Mouse (Mus musculus) bone marrow, adult 2 months (tissue): Measurements from ENCODE around the gene Slc16a11. TPM values are rescaled to one million over a fixed set of nuclear protein-coding genes. Genes with fewer than 3 reads are reported as not detected.

Experiments used
- H3K27ac ChIP-seq: fragments of 200-500 bp; 2 replicates; pipeline ENCODE4 v1.5.1; 2012; ENCODE audit warnings: low read depth, mild to moderate bottlenecking, control low read depth, inconsistent platforms, low read length; ENCODE audit not compliant: control insufficient read depth, poor library complexity, insufficient read depth
- H3K4me1 ChIP-seq: fragments of 200-500 bp; 2 replicates; pipeline ENCODE4 v1.6.1; 2011; ENCODE audit warnings: low read length; ENCODE audit not compliant: control insufficient read depth, insufficient read depth
- H3K4me3 ChIP-seq: fragments of 200-500 bp; replicated peaks from 2 replicates; pipeline ENCODE3; 2011; ENCODE audit warnings: mild to moderate bottlenecking, low read depth, low read length, control low read depth; ENCODE audit not compliant: control insufficient read depth
- CTCF ChIP-seq: fragments of 200-500 bp; IDR thresholded peaks from 2 replicates; pipeline ENCODE4 v1.5.1; 2011; ENCODE audit warnings: low read length, control low read depth; ENCODE audit not compliant: control insufficient read depth, insufficient read depth
- POLR2A ChIP-seq: fragments of 200-500 bp; IDR thresholded peaks from 2 replicates; pipeline ENCODE4 v1.6.1; 2011; ENCODE audit warnings: low read depth, mild to moderate bottlenecking, control low read depth, low read length, borderline replicate concordance; ENCODE audit not compliant: control insufficient read depth
- WGBS: fragments of 180-500 bp; shearing (Covaris S2); methylation state at CpG from one replicate; pipeline ENCODE4 v1.1.7; 2018; 5-methylcytosine and 5-hydroxymethylcytosine counted together
- polyA plus RNA-seq: library from polyadenylated mRNA; stranded (reverse); fragments of >200 nt; gene quantifications from 2 replicates; pipeline ENCODE4 v1.2.4, GENCODE M21; 2011; ENCODE audit warnings: low replicate concordance; ENCODE audit not compliant: missing spikeins, insufficient read depth, insufficient read length

Gene Slc16a11
- polyA plus RNA-seq, 1 experiment = 1.9 TPM

DNA sequence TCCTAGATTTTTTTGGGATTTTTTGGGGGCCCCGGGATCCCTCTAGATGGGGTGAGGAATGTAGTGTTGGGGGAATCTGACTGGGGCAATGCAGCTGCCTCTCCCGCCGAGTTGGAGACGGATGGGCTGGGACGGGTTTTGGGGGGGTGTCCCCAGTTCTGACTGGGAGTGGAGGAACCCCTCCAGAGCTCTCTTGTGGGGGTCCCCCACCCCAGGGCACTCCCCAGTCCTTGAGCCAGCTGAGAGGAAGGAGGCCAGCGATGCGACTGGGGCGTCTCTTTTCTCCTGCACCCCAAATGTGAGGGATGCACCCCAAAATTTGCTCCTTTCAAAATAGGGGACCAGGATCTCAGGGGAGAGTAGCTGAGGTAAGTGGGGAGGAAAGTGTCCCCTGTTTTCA is 20.5 kb downstream of the Slc16a11 start:
- TF ChIP-seq POLR2A = no peak
- no peak for TF ChIP-seq CTCF
- 70% methylated on average over 8 of the region's 8 CpGs for WGBS
- H3K27ac ChIP-seq = no peak overlapping the region
- H3K4me3 ChIP-seq = no peak overlapping the region
- peaks cover 3% of the 10 kb centered on the region; the same call in 1 of the 2 replicates for H3K4me1 ChIP-seq

DNA sequence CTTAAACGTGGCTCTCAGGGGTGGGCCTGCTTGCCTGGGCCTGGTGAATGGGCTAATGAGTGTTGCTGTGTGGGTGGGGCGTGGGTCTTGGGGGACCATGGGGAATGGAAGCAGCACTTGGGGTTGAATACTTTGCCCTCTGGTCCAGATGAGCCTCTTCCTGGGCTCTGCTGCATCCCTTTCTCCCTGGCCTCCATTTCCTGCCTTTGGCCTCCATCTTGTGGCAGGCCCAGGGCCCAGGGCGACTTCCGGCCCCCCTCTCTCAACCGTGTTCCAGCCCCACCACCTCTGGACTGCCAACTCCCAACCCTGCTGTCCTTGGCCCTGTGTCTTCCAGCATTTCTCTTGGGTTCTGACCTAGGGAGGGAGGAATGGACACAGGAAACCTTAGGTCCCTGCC is 21.5 kb downstream of the Slc16a11 start:
- Histone ChIP-seq H3K27ac (no peak overlapping the region), H3K4me3 (no peak overlapping the region), H3K4me1 (peaks cover 3% of the 10 kb centered on the region; the same call in 1 of the 2 replicates)
- no peak for TF ChIP-seq CTCF
- WGBS = 86% methylated on average over 5 of the region's 5 CpGs

DNA sequence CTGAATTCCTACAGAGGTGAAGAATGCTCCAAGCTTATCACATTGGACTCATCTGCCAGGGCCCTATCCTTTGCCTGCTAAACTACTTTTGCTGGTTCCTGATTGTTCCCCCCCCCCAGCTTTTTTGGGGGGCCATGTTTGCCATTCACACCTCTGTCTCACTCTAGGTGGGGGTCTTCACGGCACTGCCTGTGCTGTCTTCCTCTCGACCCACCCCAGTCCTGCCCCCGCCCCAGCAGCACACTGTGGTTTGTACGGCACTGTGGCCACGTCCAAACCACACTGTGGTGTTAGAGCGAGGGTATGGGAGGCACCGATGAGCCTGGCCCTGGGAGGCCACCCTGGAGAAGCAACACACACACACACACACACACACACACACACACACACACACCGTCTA is 21.9 kb downstream of the Slc16a11 start:
- Histone ChIP-seq H3K27ac (no peak overlapping the region), H3K4me1 (peaks cover 3% of the 10 kb centered on the region; the same call in 1 of the 2 replicates), H3K4me3 (no peak overlapping the region)
- 32% methylated on average over 8 of the region's 8 CpGs for WGBS
- no peak for TF ChIP-seq CTCF
- TF ChIP-seq POLR2A = no peak

DNA sequence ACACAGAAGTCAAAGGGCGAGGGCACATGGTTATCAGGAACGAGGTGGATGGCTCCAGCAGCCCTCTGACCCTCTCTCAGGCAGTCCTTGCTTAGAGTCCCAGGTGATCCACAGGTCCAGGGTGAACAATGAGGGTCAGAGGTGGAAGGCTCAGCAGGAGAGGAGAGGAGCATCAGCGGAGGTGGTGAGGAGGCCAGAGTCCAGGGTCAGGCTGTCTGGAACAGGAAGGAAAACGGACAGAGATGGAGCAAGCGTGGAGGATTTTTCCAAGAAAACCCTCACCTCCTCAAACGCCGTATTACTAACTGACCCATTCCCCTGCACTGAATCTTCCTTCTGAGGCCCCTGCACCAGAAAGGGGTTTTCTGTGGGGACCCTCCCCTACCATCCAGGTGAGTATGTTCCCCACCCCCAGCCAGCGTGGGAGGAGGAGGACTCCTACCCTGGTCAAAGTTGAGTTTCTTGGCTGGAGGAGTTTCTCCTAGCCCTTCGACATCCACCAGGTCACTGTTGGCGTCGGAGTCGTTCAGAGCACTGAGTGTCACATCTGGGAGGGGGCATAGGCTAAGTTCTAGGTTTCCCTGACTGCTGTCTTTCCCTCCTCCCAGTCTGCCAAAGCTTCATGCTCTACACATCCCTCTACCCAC is 22.8 kb downstream of the Slc16a11 start:
- Histone ChIP-seq H3K27ac (no peak overlapping the region), H3K4me1 (peaks cover 3% of the 10 kb centered on the region; the same call in 1 of the 2 replicates), H3K4me3 (no peak overlapping the region)
- 86% methylated on average over 12 of the region's 12 CpGs for WGBS
- TF ChIP-seq POLR2A (no peak), CTCF (no peak)

DNA sequence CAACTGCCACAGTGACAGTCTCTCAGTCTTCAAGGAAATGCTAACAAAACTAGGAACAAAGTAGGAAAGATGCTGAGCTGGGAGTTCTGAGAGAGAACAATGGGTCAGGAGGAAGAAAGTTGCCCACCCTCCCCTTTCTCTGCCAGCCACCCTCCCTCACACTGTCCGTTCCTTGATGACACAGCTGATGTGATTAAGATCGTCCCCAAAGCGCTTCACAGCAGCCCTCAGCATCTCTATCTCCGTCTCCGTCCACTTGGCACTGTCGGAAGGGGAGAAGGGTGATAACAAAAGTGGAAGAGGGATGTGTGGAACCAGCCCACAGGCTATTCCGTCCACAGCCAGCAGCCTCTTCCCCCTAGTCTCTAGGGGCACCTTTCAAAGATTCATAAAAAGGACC is 24.2 kb downstream of the Slc16a11 start:
- TF ChIP-seq CTCF = no peak
- TF ChIP-seq POLR2A = no peak
- Histone ChIP-seq H3K4me3 (peak overlapping the region; percentile 55), H3K27ac (peak overlapping the region; percentile 7; the same call in 1 of the 2 replicates), H3K4me1 (peaks cover 3% of the 10 kb centered on the region; the same call in 1 of the 2 replicates)
- WGBS = 47% methylated on average over 7 of the region's 7 CpGs

DNA sequence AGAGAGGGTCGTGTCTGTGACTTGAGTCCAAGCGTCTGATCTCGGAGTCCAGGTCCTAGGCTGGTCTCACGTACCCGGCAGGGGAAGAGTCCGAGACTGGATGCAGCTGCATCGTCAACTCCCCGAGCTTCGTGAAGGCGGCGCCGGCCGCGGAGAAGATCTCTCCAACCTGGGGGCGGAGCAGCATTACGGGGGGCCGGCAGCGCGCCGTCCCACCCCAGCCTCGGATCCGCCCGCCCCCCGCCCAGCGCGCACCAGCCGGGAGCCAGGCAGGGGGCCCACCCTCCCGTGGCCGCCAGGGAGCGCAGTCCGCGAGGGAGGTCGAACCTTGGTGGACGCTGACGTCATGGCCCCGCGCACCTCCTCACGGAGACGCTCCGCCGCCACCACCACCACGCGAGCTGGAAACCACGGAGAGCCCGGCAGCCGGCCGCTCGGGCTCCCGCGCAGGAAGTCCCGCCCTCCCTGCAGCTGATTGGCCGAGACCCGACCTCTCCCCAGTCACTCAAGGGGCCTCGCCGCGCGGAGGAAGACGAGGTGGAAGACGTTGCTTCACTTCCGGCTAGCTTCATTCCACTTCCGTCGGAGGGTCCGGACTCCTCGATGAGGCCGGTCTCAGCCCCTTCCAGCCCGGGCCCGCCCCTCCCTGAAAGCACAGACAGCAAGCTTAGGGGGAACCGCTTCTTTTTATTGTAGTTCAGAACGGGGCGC is 25.1 kb downstream of the Slc16a11 start, which contains the start of gene 0610010K14Rik:
TSS of gene 0610010K14Rik (minus strand) at position 458 of the 711 bp plus-strand sequence.
- Histone ChIP-seq H3K27ac (peak within 1 kb of the TSS; percentile 96), H3K4me1 (peaks cover 3% of the 10 kb centered on the region; the same call in 1 of the 2 replicates), H3K4me3 (peak within 1 kb of the TSS; percentile 89)
- under 1% methylated on average over 69 of the region's 70 CpGs for WGBS
- TF ChIP-seq POLR2A (peak; percentile 91), CTCF (peak; percentile 66; the same call in 1 of the 2 replicates)

DNA sequence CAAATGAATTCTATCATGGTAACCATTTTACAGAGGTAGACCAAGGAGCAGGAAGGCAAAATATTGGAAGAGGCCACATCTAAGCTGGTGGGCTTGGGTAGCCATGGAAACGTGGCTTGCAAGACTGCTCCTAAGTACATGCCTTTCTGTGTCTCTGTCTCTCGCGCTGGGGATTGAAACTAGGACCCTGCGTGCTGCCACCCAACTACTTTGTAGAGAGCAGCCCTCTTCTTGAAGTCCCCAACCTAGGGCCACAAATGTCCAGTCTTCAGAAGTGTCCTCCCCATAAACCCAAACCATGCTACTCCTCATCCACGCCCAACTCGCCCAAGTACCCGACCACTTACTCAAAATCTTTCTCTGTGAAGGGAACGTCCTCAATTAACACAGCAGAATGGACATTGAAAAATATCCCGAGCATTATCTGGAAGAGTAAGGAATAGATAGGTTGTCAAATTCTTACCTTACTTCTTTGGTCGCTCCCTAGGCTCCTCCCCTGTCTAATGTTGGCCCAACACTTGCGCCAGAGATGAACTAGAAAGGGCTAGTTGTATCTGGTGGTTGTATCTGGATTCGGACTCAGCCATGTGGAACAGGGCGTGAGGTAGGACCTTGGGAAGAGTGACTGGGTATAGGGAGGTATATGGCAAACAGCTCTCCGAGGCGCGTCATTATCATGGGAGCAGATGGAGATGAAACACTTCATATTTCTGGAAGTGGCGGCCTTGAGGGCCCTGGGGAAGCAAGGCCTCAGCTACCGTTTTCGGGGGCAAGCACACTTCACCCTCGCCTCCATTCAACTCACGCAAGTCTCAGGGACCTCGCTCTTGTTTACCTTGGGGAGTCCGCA is 26.3 kb downstream of the Slc16a11 start:
- WGBS = 13% methylated on average over 23 of the region's 23 CpGs
- peaks cover 3% of the 10 kb centered on the region; the same call in 1 of the 2 replicates for H3K4me1 ChIP-seq

DNA sequence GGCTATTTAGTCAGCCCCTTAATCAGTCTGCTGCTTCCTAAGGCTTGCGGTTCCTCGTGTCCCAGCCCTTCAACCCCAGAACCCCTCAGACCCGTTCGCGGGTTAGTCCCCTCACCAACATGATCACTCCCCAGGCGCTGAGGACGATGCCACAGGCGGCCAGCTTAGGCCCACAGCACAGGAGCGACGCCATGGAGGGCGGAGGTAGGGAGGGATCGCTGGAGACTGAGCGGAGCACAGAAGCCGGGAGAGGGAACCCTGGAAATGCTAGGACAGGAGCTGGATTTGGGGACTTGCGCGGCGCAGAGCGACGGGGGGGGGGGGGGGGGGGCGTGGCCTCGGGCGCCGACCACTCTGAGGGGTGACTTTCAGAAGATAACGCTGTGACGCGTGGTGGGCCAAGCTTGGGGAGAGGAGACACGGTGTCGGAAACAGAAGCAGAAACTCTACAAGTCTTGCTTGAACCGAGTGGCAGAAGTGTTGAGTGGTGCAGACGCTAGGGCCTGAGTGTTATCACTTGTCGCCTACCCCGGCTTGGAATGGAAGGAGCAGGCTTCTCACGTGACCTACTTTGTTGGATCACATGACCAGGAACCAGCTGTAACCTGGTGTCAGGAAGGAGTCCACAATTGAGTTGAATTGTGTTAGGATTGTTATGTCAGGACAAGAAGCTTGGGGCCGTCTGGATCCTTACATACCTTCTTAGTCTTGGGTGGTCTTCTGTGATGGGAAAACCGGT is 27.2 kb downstream of the Slc16a11 start, which contains the start of the genes Gm21988 and Rnasek:
TSS of gene Gm21988 (minus strand) at position 290 of the 739 bp plus-strand sequence.
TSS of gene Rnasek (minus strand) at position 302 of the 739 bp plus-strand sequence.
- Histone ChIP-seq H3K27ac (peak within 1 kb of the TSS; percentile 96), H3K4me3 (peak within 1 kb of the TSS; percentile 89), H3K4me1 (peaks cover 3% of the 10 kb centered on the region; the same call in 1 of the 2 replicates)
- under 1% methylated on average over 34 of the region's 35 CpGs for WGBS
- TF ChIP-seq CTCF (no peak), POLR2A (peak; percentile 47; the same call in 1 of the 2 replicates)

More for the DNA sequence above, 26.3 kb downstream of the Slc16a11 start:
- Histone ChIP-seq H3K27ac (peak overlapping the region; percentile 96), H3K4me3 (peak overlapping the region; percentile 89)
- TF ChIP-seq CTCF = no peak
- no peak for TF ChIP-seq POLR2A
